Mouse (Mus musculus): Measurements from ENCODE around the gene Cdk2ap1.

DNA sequence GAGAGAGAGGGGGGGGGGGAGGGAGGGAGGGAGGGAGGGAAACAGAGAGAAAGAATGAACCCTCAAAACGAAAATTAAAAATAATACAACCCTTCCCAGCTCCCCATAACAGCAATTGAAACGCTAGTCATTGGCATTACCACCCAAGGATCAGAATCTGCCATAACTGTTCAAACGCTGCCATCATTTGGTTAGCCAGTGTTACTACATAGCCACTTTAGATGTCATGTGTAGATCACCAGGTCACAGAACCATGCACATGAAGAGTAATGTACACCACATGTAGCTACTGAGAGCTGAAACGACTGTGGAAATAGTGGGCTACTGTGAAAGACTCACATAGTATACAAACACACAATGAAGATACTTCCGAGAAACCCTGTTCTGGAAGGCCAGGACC lies 25.1 kb upstream of the Cdk2ap1 start:
- TF ChIP-seq CTCF (IDR thresholded peaks at IDR 0.05; ENCODE audit: low read depth, low read length), result no peak
- TF ChIP-seq POLR2A (IDR thresholded peaks at IDR 0.05; ENCODE audit: extremely low read depth, insufficient read depth, low read length), result no peak
